Comparison of ENCODE assay signal across 9 mouse cellular contexts in the genomic region with DNA sequence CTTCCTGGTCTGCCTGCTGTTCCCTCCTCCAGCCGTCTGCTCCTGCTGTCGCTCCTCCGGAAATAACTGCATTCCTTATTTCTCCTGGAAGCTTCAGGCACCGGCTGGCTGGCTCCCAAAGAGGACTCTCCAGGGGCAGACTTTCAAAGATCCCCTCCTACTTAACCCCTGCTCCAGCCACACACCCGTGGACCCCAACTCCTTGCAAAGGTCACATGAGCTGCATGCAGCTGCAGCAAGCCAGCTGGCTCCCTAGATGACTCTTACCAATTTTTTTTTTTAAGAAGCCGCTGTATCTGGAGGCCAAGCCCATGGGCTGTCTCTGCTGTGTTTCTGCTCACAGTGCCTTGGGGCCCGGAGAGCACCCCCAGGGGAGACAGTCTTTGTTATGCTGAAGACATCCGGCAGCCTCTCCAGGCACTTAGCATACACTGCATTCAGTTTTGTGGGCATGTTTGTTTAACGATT. TPM values are rescaled to one million over a fixed set of nuclear protein-coding genes. Genes with fewer than 3 reads are reported as not detected.
DNase-seq lines count a peak whose midpoint lies in the region; ATAC-seq lines count a peak whose summit lies in the region.
"Had no signal": no experiment of that assay in that cellular context is flagged by ENCODE, and none has a peak within 500 bp of the region (broad histone marks: within the 10 kb centered on the region; RNA-seq: fewer than 3 reads in every experiment).

No protein-coding gene starts in this region.

- H3K36me3 ChIP-seq in embryonic facial prominence, embryonic 13.5 days: no peaks in the 10 kb centered on the region
- no peaks in the 10 kb centered on the region for H3K36me3 ChIP-seq in hindbrain, embryonic 12.5 days

- H3K27ac ChIP-seq in embryonic facial prominence, embryonic 13.5 days: no peak overlapping the region
- peak overlapping the region; percentile 35; the same call in 1 of the 2 replicates for H3K27ac ChIP-seq in hindbrain, embryonic 12.5 days
- H3K27ac ChIP-seq: liver, embryonic 14.5 days had no signal

- peaks cover 70% of the 10 kb centered on the region for H3K4me1 ChIP-seq in embryonic facial prominence, embryonic 13.5 days
- H3K4me1 ChIP-seq in hindbrain, embryonic 12.5 days: peaks cover 51% of the 10 kb centered on the region

- H3K4me3 ChIP-seq in embryonic facial prominence, embryonic 13.5 days: no peak overlapping the region
- H3K4me3 ChIP-seq in hindbrain, embryonic 12.5 days: no peak overlapping the region

- H3K27me3 ChIP-seq in embryonic facial prominence, embryonic 13.5 days: 0 out of 2 replicates have a peak, but pooled peaks cover 5% of the 10 kb centered on the region
- H3K27me3 ChIP-seq in hindbrain, embryonic 12.5 days: peaks cover 3% of the 10 kb centered on the region; the same call in 1 of the 2 replicates

- intact Hi-C loops in left cerebral cortex, postnatal 10 days (cut with DNase I): loop anchor here (5.0 kb wide), 1 partner anchor 45 kb away; no protein-coding TSS in a partner anchor

- DNase-seq in retina, embryonic 14.5 days (ENCODE audit: low spot score): peak; percentile 27
- no peak for DNase-seq in retina, postnatal 1 day
- peak; percentile 77 to 89 for DNase-seq in left cerebral cortex, postnatal 10 days (ENCODE audit: extremely low spot score in 1 of 2, low spot score in 2 of 2)
- DNase-seq in right cerebral cortex, postnatal 14 days: peak; percentile 77
- no peak for DNase-seq in urinary bladder, postnatal 36 days (ENCODE audit: low spot score in 2 of 2)
- no peak for DNase-seq in cerebellum, adult 9-11 months

- 6% methylated on average over 9 of the region's 9 CpGs for WGBS in embryonic facial prominence, embryonic 13.5 days
- 6% methylated on average over 9 of the region's 9 CpGs for WGBS in hindbrain, embryonic 12.5 days

- no peak for ATAC-seq in embryonic facial prominence, embryonic 13.5 days (ENCODE audit: insufficient number of reproducible peaks, insufficient read depth, low FRiP score, low TSS enrichment, low read depth)
- no peak for ATAC-seq in hindbrain, embryonic 12.5 days (ENCODE audit: low FRiP score)

- no peaks in the 10 kb centered on the region for H3K9me3 ChIP-seq in embryonic facial prominence, embryonic 13.5 days
- no peaks in the 10 kb centered on the region for H3K9me3 ChIP-seq in hindbrain, embryonic 12.5 days (replicated peaks)

- peak overlapping the region; percentile 27; the same call in 1 of the 2 replicates for H3K9ac ChIP-seq in embryonic facial prominence, embryonic 13.5 days
- no peak overlapping the region for H3K9ac ChIP-seq in hindbrain, embryonic 12.5 days
- H3K9ac ChIP-seq: liver, embryonic 14.5 days had no signal

- H3K4me2 ChIP-seq in embryonic facial prominence, embryonic 13.5 days: no peak overlapping the region
- no peak overlapping the region; the same call in 1 of the 2 replicates for H3K4me2 ChIP-seq in hindbrain, embryonic 12.5 days (replicated peaks)

RNA-seq across cellular contexts. Expression of gene Crb2, which starts 8.9 kb away (rescaled TPM):
- 0.22 and 0.56 TPM in 2 replicates for polyA plus RNA-seq in embryonic facial prominence, embryonic 13.5 days (2015; fragmentation: Nextera tagmentation; extraction: Ambion mirVana)
- polyA plus RNA-seq in hindbrain, embryonic 12.5 days (2016; fragmentation: Nextera tagmentation; extraction: Ambion mirVana): 12.3 and 14.7 TPM in 2 replicates
- total RNA-seq in left cerebral cortex, postnatal 10 days (2021): 1 to 10 TPM; 5.4 to 7.0 TPM

Comparison
In these comparisons a context has a peak if more than half of its experiments do, and no peak if none do; other contexts are left out.
1. DNase-seq: peak in retina, embryonic 14.5 days (single experiment), left cerebral cortex, postnatal 10 days (2 of 2) and right cerebral cortex, postnatal 14 days (single experiment); none in retina, postnatal 1 day (single experiment), urinary bladder, postnatal 36 days (0 of 2) and cerebellum, adult 9-11 months (single experiment).